Mouse (Mus musculus): ENCODE data around the gene Celf2.

The Celf2 gene

DNA sequence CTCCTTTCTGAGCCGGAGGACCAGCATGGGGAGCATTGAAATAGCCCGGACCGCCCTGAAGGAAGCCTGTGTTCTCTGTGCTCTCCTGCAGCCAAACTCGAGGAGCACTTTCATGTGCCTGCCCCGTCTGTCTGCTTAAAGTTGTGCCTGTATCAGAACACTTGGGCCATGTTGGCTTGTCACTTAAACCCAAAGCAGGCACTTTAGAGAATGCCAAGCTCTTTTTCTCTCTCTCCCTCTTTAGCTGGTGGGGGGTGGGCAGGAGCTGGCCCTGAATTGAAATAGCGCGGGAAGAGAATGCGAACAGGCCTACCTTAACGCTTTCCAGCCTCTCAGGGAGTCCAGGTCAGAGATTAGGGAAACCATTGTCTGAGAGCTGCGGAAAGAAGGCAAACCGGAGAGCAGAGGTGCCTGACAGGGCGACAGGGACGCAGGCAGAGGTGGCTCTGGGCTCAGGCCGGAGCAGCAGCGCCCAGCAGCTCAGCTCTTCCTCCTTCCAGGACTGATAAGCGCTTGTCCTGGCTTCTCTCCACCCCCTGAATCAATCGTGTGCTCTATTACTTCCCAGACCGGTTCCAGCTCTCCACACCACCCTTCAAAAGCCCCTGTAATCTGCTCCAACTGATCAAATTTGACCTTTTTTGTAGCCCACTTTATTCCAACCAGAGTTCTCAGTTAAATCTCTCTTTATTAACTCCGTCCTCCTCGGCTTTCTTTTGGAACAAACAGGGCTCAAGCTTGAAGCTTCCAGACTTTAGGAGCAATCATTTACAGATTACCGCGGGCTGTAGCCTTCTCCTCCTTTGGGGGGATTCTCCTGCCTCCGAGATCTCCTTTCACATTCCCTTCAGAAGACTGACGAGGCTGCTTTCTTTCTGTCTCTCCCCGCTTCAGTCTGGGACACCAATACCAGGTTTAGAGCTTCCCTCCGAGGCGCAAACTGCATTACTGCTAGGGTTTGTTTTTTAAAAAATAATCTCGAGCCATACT, 428.3 kb downstream of the Celf2 start:
- peak; percentile 70 for DNase-seq (ENCODE audit: low spot score)

DNA sequence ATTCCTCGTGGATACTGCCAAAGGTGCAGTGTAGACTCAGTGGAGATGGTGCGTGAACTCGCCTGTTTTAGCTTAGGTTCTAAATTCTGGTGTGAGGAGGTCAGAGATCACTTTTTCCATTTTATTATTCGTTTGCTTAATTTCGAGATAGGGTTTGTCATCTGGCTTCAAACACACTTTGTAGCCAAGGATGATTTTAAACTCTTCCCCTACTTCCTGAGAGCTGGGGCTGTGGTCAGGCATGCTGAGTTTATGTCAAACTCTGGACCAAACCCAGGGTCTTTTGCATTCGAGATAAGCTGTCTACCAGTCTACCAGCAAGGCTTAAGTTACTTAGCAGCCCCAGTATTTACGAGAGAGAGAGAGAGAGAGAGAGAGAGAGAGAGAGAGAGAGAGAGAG, 429.3 kb downstream of the Celf2 start:
- DNase-seq (ENCODE audit: low spot score): no peak

DNA sequence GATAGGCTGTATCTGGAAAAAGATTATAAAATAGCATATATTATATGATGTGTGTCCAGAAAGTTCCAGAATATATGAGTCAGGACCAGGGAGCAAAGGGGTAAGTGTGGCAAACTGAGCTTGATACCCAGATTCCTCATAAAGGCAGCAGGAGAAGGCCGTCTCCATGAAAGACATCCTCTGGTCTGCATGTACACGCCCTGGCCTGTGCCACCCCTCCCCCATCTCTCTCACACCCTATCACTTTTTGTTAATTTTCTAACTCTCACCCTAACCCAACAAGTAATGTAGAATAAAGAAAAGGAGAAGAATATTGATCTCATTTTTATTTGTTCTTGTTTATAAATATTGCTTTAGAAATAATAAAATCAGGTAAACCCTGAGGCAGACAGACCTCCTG, 430.0 kb downstream of the Celf2 start:
- no peak for DNase-seq (ENCODE audit: low spot score)

DNA sequence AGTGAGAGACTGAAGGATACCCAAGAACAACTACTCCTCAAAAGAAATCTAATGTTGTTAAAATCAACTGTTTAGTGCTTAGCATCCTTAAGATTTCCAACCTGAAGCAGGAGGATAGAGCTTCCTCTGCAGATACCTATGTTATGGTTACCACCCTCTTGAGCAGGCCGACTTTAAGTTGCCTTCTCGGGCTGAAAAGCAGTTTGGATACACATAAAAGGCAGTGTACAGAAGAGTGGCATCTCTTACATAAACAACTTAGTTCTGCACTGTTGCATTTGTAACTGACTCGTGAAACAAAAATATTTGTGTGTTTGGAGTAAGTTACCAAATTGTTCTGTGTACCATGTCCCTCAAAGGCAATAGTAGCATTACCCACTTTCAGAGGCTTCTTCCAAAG, 435.6 kb downstream of the Celf2 start:
- DNase-seq (ENCODE audit: low spot score): no peak

DNA sequence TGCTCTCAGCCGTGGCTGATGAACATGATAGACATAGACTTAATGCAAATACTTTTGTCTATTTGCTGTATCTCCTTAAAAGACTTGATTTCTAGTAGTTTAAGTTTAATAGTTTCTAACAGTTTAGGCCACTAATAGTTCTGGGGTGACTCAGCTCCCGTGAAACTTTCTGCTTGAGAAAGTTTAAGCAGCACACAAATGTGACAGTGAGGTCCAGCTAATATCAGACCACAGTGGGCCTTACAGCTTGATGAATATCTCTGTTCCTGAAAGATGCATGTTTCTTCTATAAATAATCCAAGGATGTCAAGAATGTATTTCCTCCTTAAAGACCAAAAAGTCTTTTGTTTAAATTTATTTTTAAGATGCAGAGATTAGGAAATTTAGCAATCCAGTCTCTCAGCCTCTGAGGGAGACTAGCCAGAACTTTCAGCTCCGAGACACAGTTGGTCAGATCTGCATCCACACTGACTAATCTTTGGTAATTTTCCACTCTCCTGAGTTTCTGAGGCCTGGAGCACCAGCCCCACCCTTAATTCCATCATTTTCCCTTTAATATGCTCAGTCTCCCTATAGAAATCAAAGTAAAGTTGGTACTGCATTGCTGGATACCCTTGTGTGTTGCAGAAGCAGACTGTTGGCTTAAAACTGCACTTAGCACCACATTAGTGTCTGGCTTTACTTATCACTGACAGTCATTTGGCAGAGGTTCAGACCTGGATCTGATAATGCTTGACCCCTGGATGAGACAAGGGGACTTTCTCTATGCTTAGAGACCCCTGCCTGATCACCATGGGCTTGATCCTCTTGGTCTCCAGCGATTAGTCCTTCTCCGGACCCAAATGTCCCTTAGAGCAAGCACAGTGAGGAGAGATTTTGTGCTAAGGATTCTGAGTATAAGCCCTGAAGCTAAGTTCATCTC, 436.8 kb downstream of the Celf2 start:
- DNase-seq (ENCODE audit: low spot score): no peak

DNA sequence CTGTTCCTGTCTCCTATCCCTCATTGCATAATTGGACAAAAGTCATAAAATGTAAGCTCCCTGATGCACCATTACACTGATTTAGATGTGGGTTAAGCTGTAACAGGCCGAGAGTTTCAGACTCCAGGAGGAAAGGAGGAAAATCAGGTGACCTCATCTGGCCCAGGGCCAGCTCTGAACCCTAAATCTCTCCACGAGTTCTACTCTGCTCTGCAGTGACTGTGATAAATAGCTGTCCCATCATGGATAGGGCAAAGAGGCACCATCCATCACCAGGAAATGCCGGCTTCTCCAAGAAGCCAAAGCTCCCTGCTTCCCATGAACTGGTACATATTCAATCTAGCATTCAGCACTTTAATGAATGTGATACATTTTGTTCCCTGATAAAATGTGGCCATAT, 439.9 kb downstream of the Celf2 start:
- DNase-seq (ENCODE audit: low spot score): no peak

DNA sequence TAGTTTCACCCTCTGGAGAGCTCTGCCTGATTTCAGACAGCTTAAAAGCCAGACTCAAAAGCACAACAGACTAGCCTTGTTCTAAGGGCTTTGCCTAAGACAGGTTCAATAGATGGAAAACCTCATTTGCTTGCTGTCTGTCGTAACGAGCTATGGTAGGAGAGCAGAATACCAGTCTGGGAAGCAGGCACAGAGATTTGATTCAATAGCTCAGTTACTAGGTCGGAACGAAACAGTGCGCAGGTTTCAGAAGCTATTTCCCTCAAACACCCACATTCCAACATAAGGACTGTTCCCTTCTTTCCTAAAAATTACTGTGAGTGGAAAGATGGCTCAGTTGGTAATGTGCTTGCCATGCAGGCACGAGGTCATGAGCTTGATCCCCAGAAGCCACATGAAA, 441.1 kb downstream of the Celf2 start:
- no peak for DNase-seq (ENCODE audit: low spot score)

DNA sequence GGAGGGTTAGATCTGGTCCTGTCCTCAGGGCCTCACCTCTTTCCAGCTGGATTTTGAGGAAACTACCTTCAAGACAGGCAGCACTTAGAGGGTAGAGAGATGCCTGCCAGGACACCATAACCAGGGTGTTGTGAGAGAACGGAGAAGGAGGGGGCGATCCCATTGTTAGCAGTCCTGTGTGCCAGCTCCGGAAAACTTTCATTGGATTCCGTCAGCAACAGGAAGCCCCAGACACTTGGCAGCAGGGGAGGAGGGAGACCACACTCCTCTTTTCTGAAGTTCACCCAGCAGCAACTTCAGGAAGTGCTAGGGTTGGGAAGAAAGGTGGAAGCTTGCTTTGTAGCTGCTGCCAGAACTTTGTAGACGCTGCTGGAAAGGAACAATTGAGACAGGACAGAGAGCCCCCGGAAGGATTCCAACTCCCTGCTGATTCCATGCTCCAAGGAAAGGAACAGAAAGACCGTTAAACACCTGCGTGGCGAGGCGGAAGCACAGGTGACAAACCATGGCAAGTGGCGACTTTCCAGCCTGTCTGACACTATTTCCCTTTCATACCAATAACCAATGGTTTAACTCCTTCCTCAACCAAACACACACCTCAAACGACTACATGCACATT, 445.7 kb downstream of the Celf2 start:
- DNase-seq (ENCODE audit: low spot score): no peak

DNA sequence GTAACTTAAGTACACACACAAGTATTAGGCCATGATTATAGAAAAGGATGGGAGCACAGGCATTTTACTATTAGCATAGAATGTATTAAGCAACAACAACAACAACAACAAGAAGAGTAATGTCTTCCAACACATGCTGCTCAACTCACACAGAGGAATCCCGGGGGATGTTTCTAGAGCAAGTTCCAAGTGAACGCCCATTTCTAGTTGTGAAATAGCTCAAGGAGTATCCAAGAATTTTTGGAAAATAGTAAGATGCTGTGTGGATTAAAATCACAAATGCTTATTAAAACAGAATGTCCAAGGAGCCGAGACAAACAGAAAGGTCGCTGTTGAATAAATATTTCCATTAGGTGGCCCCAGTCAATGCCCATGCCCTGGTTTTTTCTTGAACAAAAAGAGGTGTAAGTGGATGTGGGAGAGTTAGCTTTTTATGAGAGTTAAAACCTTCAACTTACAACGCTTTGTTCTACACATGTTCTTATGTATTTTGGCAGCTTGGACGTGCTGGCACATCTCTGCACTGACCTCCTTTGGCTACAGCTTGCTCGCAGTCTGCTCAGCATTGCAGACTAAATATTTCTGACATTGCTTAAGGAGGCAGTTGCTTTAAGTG, 448.8 kb downstream of the Celf2 start:
- DNase-seq (ENCODE audit: low spot score): peak; percentile 56

DNA sequence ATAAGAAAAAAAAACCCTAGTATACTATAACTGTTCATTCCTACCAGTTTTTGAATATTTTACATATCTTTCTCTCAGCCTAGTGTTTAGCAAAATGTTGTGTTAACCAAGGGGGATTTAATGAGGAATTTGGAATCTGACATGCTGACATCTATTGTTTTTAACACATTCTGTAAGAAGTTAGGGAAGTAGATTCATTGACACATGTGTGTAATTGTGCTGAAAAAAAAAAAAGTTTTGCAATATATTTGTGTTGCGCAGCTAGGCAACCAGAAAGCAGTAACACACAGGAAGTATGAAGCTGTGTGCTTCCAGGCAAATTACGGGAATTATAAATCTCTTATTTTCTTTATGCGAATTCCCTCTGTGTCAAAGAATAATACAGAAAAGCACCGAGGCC, 453.0 kb downstream of the Celf2 start:
- DNase-seq (ENCODE audit: low spot score): no peak

DNA sequence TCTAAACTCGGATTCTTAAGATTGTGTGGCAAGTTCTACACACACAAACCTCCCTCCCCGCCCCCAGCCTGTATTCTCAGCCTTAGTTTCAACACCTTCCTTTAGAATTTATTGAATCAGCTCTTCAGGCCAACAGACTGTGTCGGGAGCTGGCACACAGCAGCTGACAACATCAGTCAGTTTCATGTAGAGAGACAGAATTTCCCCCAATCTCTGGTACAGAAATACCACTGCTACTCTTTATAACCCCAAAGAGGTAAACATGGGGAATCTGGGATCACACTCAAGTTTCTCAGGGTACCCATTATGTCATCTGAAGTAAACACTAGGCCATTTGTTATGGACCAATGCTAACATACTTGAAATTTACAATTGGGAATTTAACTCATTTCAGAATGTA, 453.4 kb downstream of the Celf2 start:
- DNase-seq (ENCODE audit: low spot score): no peak

DNA sequence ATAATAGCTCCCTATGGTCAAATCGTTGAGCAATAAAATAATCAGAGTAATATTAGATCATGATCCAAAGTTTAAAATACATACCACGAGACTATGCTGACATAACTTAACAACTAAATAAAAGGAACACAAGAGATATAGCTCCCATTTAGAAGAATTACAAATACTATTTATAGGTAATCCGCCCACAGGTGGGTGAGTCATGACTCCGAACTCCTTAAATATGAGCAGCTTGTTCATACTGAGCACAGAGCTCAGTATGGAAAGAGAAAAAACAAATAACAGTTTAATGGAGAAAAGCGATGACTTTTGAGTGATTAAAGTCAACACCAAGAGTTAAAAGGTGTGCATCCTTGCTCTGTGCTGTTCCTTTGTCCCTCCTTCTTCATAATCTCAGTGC, 458.3 kb downstream of the Celf2 start:
- no peak for DNase-seq (ENCODE audit: low spot score)

DNA sequence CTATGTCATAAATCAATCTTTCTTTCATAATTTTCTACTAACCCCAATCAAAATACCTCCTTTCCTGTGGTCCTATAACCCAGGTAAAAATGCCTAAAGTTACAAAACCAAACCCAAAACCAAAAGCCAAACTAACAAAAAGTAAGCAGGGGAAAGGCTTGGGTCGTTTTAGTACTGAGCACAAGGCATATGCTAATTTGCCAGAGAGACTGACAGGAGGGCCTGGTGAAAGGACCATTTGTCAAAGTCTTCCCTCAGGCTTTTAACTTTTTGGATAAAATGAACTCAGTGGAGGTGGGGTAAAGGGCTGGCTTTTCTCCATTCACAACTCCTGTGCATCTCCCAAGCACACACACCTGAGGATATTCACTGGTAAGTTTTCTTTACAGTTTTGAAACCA, 463.2 kb downstream of the Celf2 start:
- no peak for DNase-seq (ENCODE audit: low spot score)

DNA sequence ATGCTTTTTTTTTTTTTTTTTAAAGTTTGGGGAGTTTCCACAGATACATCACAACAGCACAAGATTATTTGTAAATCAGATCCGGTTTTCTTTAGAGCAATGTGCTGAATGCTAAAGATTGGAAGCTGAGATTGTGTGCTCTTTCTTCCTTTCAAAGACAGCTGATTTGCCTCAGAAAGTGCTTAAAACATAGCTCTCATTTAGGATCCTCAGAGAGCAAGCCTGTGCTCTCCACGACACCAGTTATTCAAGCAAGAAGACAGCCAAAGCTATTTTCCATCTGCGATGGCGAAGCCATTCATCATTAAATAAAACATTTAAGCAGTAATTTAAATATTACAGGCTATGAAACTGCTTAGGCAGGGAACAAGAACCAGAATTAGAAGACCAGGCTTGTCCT, 463.8 kb downstream of the Celf2 start:
- no peak for DNase-seq (ENCODE audit: low spot score)

DNA sequence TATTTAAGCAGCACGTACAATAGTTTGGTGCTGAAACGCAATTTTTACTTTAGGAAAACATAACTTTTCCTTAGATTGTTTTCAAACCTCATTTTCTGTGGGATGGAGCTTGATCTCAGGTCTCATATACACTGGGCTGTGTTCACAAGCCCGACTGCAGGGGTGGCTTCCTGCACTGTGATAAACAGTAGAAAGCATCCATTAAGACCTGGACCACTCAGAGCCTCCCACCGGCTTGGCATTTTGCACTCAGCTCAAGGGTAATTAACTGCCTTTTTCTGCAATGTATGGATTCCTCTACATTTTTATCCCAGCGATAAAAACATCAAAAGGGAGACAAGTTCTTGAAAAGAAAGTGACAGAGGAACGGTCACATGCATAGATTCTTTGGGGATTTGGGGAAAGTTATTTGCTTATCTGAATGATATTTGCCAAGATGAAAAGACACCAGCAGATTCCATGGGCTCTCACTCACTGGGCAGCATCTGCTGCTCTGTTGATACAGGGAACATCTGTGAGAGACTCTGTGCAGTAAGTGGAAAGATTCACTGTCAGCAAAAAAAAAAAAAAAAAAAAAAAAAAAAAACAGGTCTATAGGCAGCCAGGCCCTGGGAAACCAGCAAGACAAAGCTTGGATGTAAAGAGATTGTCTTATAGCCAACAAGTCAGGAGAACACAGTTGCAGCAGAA, 465.4 kb downstream of the Celf2 start:
- no peak for DNase-seq (ENCODE audit: low spot score)

DNA sequence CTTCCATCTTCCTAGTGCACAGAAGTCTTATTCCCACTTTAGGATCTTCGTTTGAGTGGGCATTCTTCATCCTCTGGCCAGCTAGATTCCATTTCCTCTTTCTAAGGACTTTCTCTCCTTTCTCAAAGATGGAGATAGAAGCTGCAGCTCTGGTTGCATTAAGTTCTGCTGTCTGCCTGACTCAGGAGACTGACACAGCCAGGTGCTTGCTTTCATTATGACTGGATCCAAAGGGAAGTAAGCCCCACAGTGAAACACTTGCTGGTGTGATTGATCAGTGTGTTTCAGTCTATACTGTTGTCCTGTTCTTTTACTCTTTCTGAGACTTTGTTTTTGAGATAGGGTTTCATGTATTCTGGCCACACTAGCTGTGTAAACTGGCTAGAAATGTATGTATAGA, 468.4 kb downstream of the Celf2 start:
- no peak for DNase-seq (ENCODE audit: low spot score)

DNA sequence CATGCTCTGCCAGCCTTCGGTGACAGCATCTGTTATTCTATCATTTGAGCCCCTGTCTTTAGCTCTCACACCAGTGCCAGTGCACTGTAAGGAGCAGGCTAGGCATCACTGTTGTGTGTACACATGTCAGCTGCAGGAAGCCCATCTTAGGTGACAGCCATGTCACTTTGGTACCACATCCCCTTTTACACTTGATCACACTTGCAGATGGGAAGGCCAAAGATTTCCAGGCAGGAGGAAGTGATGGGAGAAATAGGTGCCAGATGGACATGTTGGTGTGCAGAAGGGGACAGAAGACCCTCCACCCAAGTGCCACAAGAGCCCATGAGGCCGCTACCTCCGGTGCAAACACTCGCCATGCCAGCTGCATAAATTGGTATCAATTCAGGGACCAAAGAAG, 470.4 kb downstream of the Celf2 start:
- no peak for DNase-seq (ENCODE audit: low spot score)

DNA sequence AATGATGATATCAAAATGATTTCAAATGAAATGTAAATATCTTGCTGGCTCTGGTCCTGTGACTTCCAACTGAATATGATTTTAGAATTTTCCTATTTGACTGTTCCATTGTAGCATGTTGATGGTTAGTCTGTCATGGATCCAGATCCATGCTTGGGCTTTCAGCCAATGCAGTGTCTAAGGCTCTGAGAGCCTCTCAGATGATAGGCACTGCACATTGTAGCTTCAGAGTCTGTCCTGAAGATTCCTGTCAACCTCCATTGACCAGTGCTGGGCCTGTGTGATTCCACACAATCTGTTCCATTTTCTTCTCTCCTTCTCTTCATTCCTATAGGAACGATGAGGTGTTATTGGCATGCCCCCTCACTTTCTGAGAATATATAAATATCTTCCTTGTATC, 478.0 kb downstream of the Celf2 start:
- no peak for DNase-seq (ENCODE audit: low spot score)

DNA sequence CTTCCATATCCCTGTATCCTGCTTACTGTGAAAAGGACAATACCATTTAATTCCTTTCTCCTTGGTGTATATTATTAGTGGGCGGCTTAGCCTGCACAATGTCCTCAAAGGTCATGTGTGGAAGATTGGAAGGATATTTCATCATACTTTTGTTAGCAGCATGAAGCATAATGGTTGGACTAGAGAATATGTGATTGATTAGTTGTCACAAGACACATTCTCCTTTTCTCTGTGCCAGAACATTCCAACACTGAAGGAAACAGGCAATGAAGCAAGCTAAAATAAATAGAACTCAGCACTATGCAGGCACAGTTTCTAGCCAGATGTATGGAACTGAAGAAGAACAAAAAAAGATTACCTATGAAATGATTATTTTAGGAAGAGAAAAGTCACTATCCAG, 482.6 kb downstream of the Celf2 start:
- no peak for DNase-seq (ENCODE audit: low spot score)

DNA sequence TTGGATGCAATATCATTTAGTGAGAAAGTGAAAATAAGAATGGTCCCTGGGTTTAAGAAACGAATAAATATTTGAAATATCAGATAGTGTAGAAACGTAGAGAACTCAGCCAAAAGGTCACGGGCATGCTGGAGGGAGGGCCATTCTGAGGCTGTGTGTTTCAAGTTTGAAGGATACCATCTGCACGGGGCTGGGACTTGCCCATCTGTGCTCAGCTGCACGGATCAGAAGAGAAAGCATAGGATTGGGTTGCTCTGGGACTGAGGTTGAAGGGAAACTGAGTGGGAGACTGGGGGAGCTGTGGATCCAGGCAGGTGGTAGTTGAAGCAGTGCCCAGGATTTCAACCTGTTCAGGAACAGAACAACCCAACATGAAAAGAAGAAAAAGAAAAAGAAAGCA, 483.8 kb downstream of the Celf2 start:
- peak; percentile 47 for DNase-seq (ENCODE audit: low spot score)

DNA sequence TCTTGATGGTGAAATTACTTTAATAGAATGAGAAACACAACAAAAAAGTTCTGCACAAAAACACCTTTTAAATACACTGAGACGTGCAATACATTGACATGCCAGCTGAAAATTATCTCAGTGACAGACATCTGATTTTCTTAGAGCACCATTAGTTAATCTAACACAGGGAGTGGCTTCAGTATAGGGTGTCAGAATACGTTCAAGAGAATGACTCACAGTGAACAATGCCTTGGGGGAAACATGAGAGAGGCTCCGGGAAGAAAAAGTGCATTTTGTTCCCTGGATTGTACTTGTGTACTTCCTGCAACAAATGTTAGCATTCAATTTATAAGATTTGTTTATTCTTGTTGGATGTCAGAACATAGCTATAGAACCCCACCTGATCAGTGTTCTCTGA, 487.2 kb downstream of the Celf2 start:
- no peak for DNase-seq (ENCODE audit: low spot score)
